Mouse (Mus musculus) gastrocnemius, adult 8-10 months (tissue): ENCODE measurements around the gene Prkca. TPM values are rescaled to one million over a fixed set of nuclear protein-coding genes. Genes with fewer than 3 reads are reported as not detected.

ENCODE experiments used
- DNase-seq, 2 experiments: peaks; one replicate each; pipeline ENCODE4 v3.0.0; 2022; ENCODE audit warnings: low spot score in 2 of 2
- total RNA-seq, 4 experiments: library from RNA; stranded (reverse); gene quantifications; 2 replicates each; pipeline ENCODE4 v1.2.4; 2022

The Prkca gene
- total RNA-seq, 4 experiments from 2014 or later, result 50.1 to 62.0 (median 55.0) TPM

GRCm38 (mm10) chr11:108340293-108340692, 3.4 kb downstream of the Prkca start:
- DNase-seq, result no peak

DNA sequence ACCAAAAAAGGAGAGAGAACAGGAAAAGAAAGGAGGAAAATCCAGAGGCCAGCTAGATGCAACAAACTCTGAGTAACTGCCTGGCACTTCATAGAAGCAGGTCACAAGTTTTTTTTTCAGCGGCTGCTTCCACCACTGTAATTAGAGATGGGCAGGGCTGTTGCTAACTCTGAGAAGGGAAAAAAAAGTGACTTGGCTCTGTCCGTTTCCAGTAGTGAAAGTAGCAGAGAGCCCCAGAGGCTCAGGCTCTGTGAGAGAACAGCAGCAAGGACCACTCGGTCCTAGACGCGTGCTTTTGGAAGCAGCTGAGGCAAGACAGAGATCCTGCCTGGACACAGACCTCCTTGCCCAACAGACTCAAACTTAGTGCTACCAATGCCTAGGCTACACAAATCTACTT, 7.3 kb downstream of the Prkca start:
- DNase-seq, result peak in 1 of 2 experiments; percentile 28

DNA sequence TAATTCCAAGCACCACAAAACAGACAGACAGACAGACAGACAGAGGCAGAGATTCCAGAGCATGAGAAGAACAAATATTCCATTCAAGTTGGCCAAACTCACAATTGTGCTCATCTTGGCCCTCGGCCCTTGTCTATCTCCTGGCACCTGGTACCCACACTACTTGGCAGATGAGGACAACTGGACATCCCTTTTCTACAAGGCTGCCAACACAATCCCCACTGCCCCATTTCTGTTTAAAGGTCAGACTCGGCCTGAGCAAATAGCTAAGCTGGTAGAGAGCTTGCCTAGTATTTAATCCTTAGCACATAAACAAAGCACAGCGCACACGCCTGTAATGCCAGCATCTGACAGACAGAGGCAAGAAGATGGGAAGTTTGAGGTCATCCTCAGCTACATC, 8.2 kb downstream of the Prkca start:
- DNase-seq, result no peak

- DNase-seq, result no peak
Observed at GRCm38 (mm10) chr11:108334658-108335057, 9.1 kb downstream of the Prkca start.

DNA sequence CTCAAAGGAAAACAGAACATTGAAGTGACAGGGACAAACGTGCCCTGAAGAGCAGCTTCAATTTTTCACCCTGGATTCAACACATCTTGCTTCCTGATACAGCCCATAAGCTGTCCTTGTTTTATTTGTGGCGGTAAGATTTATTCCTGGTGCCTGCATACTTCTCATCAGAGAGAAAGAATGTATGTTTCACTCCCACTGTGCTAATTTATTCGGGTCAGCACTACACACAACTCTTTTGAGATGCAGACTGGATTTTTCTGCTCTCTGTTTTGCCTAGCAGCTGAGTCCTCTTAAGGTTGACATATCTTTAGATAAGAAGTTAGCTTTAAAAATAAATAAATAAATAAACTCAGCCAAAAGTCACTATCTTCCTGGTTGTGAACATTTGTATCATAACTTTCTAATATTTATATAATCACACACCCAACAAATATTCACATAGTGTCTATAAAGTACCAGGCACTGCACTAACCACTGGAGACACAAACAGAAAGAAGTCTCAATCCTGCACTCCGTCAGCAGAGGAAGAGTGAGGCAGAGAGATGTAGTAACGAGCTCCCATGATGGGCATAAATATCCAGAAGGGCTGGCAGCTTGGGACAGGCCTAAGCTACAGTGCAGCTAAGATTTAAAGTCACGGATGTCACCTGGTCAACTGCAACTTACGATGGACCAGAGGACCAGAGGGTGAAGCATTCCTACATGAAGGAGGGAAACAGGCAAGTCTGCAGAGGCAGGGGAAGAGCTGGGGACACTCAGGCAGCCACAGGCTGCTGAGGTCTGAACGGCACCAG, 9.9 kb downstream of the Prkca start:
- no peak for DNase-seq

DNA sequence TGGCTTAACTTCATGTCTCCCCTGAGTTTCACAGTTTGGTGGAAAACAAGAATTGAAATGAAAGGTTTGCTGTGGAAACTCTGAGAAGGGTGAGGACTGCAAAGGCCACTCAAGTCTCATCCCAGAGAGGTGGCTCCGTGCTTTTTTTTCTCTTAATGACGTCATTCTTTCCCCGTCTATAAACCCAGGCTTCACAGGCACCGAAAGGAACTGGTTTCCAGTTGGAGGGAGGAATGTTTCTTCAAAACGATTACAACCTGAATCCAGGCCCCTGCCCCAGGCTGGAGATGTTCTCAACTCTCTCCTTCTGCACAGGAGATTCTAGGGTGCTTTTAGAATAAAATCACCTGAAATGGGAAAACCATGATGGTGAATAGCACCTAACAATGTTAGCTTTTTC, 10.7 kb downstream of the Prkca start:
- no peak for DNase-seq

DNA sequence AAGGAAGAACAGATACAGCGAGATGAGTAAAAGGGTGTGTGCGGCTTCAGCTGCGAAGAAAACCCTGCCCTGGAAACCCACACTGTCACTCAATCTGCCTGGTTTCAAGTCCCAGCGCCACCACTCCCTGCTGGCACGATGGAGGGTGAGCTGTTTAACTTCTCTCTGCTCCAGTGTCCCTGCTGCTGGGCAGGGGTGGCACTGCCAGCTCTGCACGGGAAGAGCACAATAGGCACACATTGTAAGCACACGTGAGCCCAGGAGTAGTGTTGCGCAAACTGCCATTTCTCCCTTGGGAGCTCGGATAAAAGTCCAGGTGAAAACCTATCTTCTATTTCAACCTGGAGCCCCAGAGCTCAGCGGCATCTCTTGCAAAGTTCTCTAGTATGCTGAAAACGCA, 12.9 kb downstream of the Prkca start:
- DNase-seq, result no peak

DNA sequence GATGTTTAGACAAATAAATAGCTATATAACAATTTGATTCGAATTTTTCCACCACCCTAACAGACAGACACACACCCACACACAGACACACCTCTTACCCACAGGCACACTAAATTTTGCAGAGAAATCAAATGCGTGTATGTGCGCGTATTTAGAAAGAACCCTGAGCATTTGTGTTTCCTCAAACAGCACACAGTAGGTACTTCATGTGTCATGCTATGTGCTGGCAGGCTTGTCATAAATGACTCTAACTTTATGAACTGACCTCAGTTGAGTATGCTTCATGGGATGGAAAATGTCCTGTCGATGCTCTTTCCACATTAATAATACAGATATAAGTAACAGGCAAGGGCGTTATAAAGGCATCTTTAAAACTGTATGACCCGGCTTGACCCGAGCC, 17.8 kb downstream of the Prkca start:
- DNase-seq, result no peak

DNA sequence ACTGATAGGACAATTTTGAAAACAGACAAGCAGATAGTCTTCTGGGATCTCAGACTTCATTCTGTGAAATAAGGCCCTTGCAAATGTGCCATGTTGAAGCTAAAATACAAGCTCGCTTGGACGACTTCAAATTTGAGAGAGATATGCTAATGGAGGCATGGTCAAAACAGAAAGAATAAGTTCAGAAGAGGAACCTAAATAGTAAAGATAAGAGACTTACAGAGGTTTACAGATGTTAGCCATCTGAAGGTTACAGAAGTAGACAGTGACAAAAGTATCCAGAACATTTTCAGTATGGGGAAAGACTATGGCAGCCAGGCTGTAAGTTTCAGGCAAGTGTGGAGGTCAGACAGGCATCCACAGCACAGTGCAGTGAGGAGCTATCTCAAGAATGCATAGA, 21.6 kb downstream of the Prkca start:
- DNase-seq, result no peak

GRCm38 (mm10) chr11:108320561-108320960, 23.2 kb downstream of the Prkca start:
- DNase-seq, result no peak

- no peak for DNase-seq
Observed at GRCm38 (mm10) chr11:108319162-108319561, 24.6 kb downstream of the Prkca start.

DNA sequence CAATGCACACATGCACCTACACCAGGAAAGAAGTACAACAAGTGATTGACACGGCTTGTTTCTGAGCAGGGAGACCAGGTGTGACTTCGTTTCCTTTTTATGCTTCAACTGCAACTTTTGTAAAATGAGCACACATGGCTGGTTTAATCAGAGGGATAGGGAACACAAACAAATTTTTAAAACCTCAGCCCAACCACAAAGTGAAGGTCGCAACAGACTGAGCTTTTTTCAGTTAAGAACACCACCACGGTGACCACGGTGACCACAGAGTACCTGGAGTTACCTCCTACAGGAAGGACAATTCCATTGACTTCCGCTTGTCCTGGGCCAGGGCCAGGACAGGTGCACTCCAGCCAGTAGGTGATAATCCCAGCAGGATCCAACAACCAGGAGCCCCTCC, 25.9 kb downstream of the Prkca start:
- DNase-seq, result no peak

GRCm38 (mm10) chr11:108315736-108316135, 28.0 kb downstream of the Prkca start:
- DNase-seq, result no peak

- no peak for DNase-seq
Observed at GRCm38 (mm10) chr11:108312516-108312915, 31.2 kb downstream of the Prkca start.

GRCm38 (mm10) chr11:108311912-108312311, 31.8 kb downstream of the Prkca start:
- no peak for DNase-seq

- no peak for DNase-seq
Observed at GRCm38 (mm10) chr11:108309791-108310190, 33.9 kb downstream of the Prkca start.

DNA sequence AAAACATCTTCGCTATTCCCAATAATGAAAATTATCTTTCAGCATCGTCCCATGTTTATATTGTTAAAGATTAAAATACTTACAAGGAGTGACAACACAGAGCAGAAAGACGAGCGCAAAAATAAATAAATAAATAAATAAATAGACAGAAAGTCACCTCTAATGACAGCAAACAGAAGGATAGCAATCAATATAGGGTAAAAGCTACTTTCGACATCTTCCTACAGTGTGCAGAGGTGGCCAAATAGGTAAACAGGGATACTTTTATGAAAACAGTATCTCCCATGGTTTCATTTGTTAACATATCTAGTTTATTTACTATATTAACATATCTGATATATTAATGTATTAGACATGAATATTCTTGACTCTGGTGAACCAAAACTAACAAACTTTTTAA, 35.5 kb downstream of the Prkca start:
- no peak for DNase-seq

GRCm38 (mm10) chr11:108307258-108307657, 36.5 kb downstream of the Prkca start:
- DNase-seq, result no peak

- no peak for DNase-seq
Observed at GRCm38 (mm10) chr11:108303787-108304186, 39.9 kb downstream of the Prkca start.

- DNase-seq, result peak; percentile 58 to 60
Observed at GRCm38 (mm10) chr11:108301796-108302490, 41.8 kb downstream of the Prkca start.

- peak; percentile 63 to 74 for DNase-seq
Observed at GRCm38 (mm10) chr11:108301036-108301435, 42.7 kb downstream of the Prkca start.

DNA sequence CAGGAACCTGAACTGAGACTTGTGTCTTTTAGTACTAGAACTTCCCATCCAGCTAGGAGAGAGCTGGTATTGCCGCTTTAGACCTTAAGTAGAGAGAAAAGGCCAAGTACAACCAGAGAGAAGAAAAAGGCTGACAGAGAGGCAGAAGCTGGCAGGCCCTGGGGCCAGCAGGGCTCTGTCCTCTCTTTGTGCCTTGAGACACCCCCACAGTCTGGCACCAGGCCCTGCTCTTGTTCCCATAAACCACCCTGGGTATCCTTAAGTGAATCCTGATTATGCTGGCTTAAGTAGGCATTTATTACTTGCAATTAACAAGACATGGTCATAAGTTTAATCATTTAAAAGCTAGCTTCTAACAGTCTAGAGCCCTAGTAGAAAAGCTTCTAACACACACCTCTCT, 43.3 kb downstream of the Prkca start:
- DNase-seq, result peak in 1 of 2 experiments; percentile 14

- peak in 1 of 2 experiments; percentile 35 for DNase-seq
Observed at GRCm38 (mm10) chr11:108299913-108300312, 43.8 kb downstream of the Prkca start.
